Mouse (Mus musculus): ENCODE results near the gene Hoxb5.

Gene Hoxb5

GRCm38 (mm10) chr11:96303151-96304099 lies at the start of gene Hoxb5:
Gene Hoxb5, plus strand, starts transcription at chr11:96303336.
- peak; percentile 69 for DNase-seq (ENCODE audit: low spot score)

GRCm38 (mm10) chr11:96254221-96254620 lies 48.9 kb upstream of the Hoxb5 start:
- no peak for DNase-seq (ENCODE audit: low spot score)

DNA sequence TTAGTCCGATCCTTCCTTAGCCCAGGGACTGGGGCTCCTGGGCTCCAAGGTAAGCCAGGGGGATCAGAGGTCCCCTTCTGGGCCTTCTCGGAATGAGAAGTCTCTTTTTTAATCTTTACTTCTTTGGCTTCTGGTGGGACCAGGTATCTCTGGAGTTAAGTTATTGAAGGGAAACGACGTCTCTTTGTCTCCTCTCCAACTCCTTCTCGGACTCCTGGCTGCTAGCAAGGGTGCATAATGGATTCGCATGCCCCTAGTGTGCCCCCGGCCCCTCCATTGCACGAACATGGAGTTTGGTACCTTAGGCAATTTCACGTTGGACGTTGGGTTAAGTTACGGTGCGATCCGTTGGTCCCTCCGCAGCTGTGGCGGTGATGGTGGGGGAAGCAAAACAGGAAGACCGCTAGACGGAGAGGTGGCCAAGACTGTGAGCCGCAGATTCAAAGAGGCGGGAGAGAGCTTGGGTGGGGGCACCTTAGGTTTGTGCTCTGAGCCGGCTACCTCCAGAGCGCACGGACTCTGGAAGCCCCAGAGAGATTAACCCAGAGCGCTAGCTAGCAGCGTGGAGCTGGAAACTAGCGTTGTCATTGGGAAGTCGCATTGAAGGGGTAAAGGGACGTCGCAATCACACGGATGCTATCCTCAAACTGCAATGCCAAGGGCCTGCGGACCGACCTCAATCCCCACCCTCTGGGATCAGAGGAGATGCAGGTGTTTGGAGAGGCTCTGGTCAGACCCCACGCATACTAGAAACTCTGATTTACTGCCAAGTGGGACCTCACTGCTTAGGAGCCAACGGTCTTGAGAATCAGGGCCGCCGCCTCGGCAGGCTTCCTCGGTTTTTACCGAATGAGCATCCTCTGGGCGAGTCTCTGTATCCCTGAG lies 47.8 kb upstream of the Hoxb5 start:
- DNase-seq (ENCODE audit: low spot score) = no peak

- DNase-seq (ENCODE audit: low spot score) = no peak
Observed at GRCm38 (mm10) chr11:96255996-96256445, 47.1 kb upstream of the Hoxb5 start.

DNA sequence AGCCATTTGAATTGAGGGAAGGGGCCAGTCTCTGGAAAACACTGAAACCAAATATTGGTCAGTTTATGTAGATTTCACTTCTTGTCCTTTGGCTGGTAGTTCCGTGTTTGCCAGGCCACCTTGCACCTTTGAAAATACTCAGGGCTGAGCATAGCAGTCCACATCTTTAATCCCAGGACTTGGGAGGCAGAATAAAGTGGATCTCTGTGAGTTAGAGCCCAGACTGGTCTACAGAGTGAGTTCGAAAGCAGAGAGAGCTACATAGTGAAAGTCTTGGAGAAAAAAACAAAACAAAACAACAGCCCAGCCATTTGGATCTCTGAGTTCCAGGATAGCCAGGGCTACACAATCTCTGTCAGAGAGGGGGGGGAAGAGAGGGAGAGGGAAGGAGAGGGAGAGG lies 46.0 kb upstream of the Hoxb5 start:
- DNase-seq (ENCODE audit: low spot score) = no peak

DNA sequence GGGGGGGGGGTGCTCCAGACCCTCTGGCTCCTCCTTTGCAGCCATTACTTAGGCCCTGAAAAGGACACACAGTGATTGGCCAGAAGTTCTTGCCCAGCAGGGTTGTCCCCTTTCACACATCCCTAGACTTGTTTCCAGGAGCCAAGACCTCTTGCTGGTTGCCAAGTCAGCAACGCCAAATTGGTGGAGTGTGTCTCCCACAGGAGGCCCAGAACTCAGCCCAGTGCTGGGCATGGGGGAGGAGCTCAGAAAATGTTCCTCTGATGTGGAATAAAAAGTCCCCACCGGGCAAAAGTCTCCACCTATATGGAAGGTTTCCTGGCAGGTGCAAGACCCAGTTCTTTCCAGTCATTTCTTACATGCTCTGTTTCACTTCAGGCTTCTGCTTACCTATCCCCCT lies 44.1 kb upstream of the Hoxb5 start:
- DNase-seq (ENCODE audit: low spot score) = no peak

GRCm38 (mm10) chr11:96259511-96259910 lies 43.6 kb upstream of the Hoxb5 start:
- no peak for DNase-seq (ENCODE audit: low spot score)

GRCm38 (mm10) chr11:96260310-96260970 lies 42.7 kb upstream of the Hoxb5 start:
- DNase-seq (ENCODE audit: low spot score) = no peak

- DNase-seq (ENCODE audit: low spot score) = peak; percentile 82
Observed at GRCm38 (mm10) chr11:96261323-96261890, 41.7 kb upstream of the Hoxb5 start.

DNA sequence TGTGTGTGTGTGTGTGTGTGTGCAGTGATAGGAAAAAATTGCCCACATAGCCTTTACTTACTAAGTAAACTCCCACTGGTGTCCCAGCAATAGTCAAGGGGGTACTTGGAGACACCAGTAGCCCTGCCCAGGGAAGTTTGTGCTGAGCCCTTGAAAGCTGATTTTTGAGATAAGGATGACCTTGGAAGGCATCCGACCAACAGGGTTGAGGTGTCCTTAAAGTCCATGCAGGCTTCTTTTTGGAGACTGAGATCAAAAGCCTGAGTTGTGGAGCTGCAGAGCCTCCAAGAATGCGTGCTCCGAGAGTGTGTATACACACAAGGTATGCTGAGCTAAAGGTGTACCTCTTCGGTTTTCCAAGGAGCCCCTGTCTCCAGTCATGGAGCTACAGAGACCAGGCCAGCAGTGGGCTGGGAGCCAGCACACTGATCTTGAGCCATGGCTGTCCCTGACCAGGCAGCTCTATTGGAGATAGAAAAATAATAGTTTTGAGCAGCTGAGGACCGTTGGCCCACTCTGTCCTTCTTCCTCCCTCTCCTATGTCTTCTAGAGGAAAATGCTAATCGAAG lies 40.8 kb upstream of the Hoxb5 start:
- no peak for DNase-seq (ENCODE audit: low spot score)

- no peak for DNase-seq (ENCODE audit: low spot score)
Observed at GRCm38 (mm10) chr11:96263636-96264389, 39.3 kb upstream of the Hoxb5 start.

- no peak for DNase-seq (ENCODE audit: low spot score)
Observed at GRCm38 (mm10) chr11:96264390-96265020, 38.6 kb upstream of the Hoxb5 start.

DNA sequence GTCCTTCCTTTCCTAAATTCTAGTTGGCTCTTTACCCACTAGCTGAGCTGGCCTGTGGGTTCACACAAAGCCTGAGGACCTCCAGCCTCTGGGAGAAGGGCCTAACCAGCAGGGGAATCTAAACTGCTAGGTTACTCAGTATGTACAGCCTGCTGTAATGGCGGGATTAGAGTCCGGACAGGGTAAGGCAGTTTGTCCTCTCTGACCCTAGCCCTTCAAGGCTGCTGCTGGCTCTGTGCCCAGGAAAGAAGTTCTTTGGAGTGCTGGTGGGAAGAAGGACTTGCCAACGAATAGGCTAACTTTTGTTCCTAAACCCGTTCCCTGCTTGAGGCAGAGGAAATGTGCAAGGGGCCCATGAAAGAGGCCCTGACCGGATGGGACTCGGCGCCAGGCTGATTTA lies 37.2 kb upstream of the Hoxb5 start:
- DNase-seq (ENCODE audit: low spot score) = peak; percentile 72

- no peak for DNase-seq (ENCODE audit: low spot score)
Observed at GRCm38 (mm10) chr11:96267021-96267920, 35.9 kb upstream of the Hoxb5 start.

GRCm38 (mm10) chr11:96268031-96268745 lies 34.9 kb upstream of the Hoxb5 start:
- no peak for DNase-seq (ENCODE audit: low spot score)

DNA sequence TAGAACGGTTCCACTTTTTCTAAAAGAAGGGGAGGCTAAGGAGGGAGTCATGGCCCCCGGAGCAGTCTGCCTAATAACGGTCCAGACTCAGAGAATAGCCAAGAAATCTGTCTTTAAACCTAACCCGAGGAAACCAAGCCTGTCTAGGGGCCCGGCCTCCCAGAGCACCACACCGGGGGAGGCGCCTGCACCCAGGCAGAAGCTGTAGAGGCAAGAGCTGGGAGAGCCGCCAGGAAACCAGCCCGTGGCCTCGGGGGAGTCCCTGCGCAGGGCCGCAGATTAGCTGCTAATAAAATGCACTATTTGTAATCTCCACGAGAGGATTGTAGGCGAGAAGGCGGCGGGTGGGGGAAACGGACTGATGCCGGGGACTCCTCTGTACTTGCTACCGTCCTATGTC lies 33.3 kb upstream of the Hoxb5 start:
- DNase-seq (ENCODE audit: low spot score) = peak; percentile 86

DNA sequence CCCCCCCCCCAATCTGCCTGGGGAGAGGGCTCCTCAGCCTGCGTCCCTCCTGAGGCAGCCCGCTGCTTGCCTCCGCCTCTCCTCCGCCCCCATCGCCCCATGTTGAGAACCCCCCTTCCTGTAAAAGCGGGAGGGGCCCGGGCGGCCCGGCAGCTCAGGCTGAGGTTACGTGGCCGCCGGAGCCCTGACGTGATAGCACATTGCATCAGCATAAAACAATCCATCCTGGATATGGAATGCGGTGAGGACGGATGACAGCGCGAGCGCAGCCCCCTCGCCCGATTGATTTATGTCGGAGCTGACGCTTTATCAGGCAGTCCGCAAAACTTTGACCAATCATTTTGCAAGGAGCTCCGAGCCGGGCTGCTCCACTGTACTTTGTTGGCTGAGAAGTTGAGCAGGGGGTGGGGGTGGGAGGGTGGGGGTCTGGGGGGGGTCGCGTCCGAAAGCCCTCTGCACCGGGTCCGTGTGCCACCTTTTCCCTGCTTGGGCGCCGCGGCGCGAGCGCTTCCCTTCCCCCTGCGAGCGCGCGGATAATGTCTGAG lies 32.1 kb upstream of the Hoxb5 start, which contains the start of gene Hoxb9:
Gene Hoxb9 (plus strand): TSS at position 462 of the 545 bp plus-strand sequence.
- peak; percentile 45 for DNase-seq (ENCODE audit: low spot score)

DNA sequence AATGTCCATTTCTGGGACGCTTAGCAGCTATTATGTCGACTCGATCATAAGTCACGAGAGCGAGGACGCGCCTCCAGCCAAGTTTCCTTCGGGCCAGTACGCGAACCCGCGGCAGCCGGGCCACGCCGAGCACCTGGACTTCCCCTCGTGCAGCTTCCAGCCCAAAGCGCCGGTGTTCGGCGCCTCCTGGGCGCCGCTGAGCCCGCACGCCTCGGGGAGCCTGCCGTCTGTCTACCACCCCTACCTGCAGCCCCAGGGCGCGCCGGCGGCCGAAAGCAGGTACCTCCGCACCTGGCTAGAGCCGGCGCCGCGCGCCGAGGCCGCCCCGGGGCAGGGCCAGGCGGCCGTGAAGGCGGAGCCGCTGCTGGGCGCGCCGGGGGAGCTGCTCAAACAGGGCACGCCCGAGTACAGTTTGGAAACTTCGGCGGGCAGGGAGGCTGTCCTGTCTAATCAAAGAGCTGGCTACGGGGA lies 31.6 kb upstream of the Hoxb5 start:
- DNase-seq (ENCODE audit: low spot score) = no peak

Measured in testis, postnatal 14 days (tissue).